Mouse (Mus musculus): ENCODE measurements at regions not wholly inside any gene's neighbourhood (a gene's known extent, or its start where the extent isn't known, plus 50 kb on each side); places are given as distances from the start of the nearest gene placed in this dataset.

GRCm38 (mm10) chr11:39733434-39734076 is 961.4 kb downstream of the Mat2b start:
- peak; percentile 4 for DNase-seq

DNA sequence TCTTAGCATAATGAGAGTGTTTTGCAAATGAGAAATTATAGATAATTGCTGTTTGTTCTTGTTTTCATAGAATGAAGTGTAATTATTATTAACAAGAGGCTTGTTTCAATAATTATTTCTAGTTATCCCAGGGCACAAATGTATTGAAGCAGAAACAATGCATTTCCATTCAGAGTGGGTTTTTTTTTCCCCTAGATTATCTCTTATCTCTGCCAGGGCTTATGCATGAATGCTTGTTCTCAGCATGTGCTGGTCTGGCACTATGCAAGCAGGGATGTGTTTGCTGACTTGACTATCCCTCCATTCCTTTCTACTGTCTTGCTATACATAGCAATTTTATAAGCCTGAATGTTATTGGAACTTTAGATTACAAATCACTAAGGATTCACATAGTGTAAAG is 971.4 kb downstream of the Mat2b start:
- DNase-seq = no peak

- no peak for DNase-seq
These were observed 1016.5 kb downstream of the Mat2b start for GRCm38 (mm10) chr11:39678521-39678920.

GRCm38 (mm10) chr11:39653595-39653994 is 1041.4 kb downstream of the Mat2b start:
- DNase-seq = no peak

GRCm38 (mm10) chr11:39619356-39619755 is 1075.6 kb downstream of the Mat2b start:
- no peak for DNase-seq

GRCm38 (mm10) chr11:39615843-39616242 is 1079.2 kb downstream of the Mat2b start:
- DNase-seq = no peak

DNA sequence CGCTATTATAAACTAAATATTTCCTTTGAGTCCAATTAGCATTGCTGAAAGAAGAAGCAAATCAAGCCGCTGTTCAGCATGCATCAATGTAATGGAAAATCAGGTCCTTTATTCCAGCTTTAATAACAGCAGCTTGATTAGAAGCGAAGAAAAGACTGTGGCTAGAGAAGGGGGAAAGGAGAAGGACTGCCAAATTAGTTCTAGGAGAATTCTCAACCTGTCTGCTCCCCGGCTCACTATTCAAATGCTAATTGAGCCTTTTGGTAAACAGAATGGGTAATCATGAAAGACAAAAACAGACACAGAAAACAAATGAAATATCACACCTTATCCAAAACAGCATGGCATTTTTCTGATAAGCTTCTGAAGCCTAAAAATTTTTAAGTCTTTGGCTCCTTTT is 1098.5 kb downstream of the Mat2b start:
- DNase-seq = no peak

- peak; percentile 63 for DNase-seq
These were observed 1106.2 kb downstream of the Mat2b start for GRCm38 (mm10) chr11:39588641-39589385.

GRCm38 (mm10) chr11:39558287-39558686 is 1136.7 kb downstream of the Mat2b start:
- no peak for DNase-seq

GRCm38 (mm10) chr11:39550066-39550465 is 1144.9 kb downstream of the Mat2b start:
- DNase-seq = no peak

GRCm38 (mm10) chr11:39524866-39525649 is 1169.9 kb downstream of the Mat2b start:
- no peak for DNase-seq

GRCm38 (mm10) chr11:39495253-39495652 is 1199.8 kb downstream of the Mat2b start:
- DNase-seq = no peak

DNA sequence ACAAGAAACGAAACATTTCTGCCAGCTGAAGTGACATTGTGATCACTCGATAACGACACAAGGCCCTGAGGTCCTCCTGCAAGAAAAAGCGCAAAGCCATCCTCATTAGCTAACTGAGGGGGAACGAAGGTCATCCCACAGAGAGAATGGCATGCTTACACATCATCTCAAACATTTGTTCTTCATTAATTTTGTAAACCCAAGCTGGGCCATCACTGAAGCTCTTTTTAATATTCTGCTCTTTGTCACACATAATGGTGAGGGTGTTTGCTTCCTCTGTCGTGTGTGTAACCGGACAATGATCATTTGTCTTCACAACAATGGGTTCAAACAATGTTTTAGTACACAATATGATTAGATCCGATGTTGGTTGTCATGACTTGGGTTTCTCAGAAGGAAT is 1217.9 kb downstream of the Mat2b start:
- no peak for DNase-seq

DNA sequence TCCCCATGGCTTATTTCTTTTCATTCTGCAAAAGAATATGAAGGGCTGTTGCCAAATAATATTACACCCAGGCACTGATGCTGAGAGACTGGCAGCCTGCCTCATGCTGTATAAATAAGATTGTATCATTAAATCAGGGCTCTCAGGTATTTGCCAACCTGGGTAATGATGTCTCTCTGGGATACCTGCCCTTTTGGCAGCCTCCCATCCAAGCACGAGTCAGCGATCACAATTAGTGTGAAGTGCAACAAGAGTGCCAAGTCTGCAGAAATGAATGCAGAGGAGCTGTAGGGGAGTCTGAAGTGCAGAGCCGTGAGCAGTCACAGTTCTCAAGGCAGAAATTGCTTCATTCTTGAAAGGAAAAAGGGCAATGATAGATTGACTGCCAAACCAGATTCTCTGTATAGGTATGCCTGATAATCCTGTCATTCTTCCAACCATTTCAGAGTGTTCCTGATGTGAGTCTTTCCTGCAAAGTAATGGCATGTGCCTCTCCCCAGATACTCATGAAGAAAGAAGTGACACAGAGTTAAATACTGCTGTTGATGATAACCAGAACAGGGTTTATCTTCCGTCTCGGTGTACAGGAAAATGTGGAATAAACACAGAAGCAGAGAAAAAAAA is 1241.6 kb downstream of the Mat2b start:
- DNase-seq = no peak

DNA sequence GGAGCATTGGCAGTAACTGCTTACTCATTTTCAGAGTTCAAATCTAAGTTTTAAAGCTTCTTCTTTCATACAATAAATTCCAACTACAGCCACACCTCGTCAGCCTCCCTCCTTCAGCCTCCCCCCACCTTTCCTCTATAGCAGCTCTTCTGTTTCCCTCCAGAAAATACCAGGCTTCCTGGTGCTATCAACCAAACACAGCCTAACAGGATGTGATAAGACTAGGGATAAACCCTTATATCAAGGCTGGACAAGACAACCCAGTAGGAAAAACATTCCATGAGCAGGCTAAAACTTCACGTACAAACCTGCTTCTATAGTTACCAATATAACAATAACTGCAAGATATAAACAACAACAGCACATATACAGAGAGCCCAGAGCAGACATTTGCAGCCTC is 1248.6 kb downstream of the Mat2b start:
- DNase-seq = no peak

DNA sequence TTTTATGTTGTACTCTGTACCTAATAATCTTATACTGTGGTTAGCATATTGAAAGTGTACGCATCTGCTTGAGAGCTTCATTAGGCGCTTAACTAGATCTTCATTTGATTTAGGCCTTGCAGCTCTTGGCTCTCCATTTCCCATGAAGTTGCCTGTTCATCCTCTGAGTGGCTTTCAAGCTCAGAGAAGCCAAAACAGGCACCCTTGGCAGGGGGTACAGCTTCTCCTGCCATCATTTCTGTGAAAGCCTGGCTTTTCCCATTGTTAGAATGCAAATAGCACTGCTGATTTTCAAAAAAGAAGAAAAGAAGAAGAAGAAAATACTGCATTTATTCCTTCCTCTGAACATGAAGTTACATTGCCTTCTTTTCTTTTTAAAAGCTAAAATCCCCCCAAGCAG is 1283.3 kb downstream of the Mat2b start:
- DNase-seq = no peak

DNA sequence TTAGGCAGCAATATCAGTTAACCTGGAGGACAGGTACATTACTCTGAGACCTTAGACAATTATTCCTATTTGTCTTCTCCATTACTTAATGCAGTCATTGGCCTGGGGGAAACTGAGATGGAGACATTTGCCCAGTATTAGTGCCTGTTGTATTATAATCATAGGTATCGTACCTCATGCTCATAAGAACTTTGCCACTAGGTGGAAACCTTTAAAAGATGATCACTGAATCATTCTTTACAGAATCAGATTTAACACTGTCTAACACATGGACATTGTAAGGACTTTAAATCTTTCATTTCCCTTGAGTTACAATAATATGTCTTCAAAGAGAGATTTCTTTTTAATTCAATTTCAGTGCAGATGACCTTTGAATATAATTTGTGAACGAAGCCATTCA is 1283.8 kb downstream of the Mat2b start:
- DNase-seq = no peak

- no peak for DNase-seq
These were observed 1330.2 kb downstream of the Mat2b start for GRCm38 (mm10) chr11:39364827-39365226.

DNA sequence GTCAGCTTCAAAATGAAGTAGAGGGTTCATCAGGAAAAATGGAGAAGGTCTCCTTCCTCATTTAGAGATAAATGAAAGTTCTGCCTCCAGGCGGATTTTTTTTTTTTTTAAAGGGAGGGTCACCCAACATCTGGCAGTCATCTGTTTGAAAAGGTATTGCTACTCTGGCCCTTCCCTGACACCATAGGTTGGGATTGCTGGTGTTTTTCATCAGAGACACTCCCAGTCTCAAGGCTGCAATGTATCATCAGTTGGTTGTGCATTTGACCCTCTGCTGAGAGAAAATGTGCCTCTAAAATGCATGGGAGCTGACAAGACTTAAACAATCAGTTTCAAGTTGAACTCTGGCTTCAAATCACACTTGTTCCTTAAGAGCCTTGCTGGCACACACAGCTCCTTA is 1344.4 kb downstream of the Mat2b start:
- no peak for DNase-seq

Data from right cerebral cortex, postnatal 25 days (tissue).